Mouse (Mus musculus) cortical plate, adult 2 months (tissue): ENCODE measurements around the gene Pfn2. TPM values are rescaled to one million over a fixed set of nuclear protein-coding genes. Genes with fewer than 3 reads are reported as not detected.

Source experiments
- polyA plus RNA-seq: library from polyadenylated mRNA; depleted of rRNA; stranded (reverse); fragments of >200 nt; gene quantifications from 2 replicates; pipeline ENCODE4 v1.2.3, GENCODE M21; 2012; rRNA removed

Pfn2 gene
- polyA plus RNA-seq, 1 experiment, result 548 TPM

Other genes with a start within 250 kb of the Pfn2 start
- 26.1 and 26.9 TPM in 2 replicates for gene Commd2, start 196.4 kb downstream of the Pfn2 start, polyA plus RNA-seq
- 2.1 and 2.9 TPM in 2 replicates for gene Ankub1, start 155.3 kb downstream of the Pfn2 start, polyA plus RNA-seq
- gene Rnf13, start 112.0 kb downstream of the Pfn2 start, polyA plus RNA-seq, result 112 and 117 TPM in 2 replicates